Mouse (Mus musculus) heart, adult 2 months (tissue): ENCODE measurements at regions not wholly inside any gene's neighbourhood (a gene's known extent, or its start where the extent isn't known, plus 50 kb on each side); places are given as distances from the start of the nearest gene placed in this dataset.

Source experiments
- DNase-seq, 2 experiments: peaks; one replicate each; pipeline ENCODE4 v3.0.0; 2021
- H3K27ac ChIP-seq: fragments of 200-600 bp; 2 replicates; pipeline ENCODE4 v1.8.1; 2022
- H3K27me3 ChIP-seq: fragments of 200-500 bp; 2 replicates; pipeline ENCODE4 v1.6.1; 2012; ENCODE audit warnings: mild to moderate bottlenecking, low read length, inconsistent platforms, mixed read lengths; ENCODE audit not compliant: control insufficient read depth, insufficient read depth
- H3K36me3 ChIP-seq: fragments of 200-500 bp; 2 replicates; pipeline ENCODE4 v1.6.1; 2012; ENCODE audit warnings: low read length, inconsistent platforms; ENCODE audit not compliant: control insufficient read depth, insufficient read depth
- H3K4me1 ChIP-seq: fragments of 200-500 bp; 2 replicates; pipeline ENCODE4 v1.6.1; 2011; ENCODE audit warnings: low read length; ENCODE audit not compliant: control insufficient read depth, insufficient read depth
- H3K4me3 ChIP-seq: fragments of 200-600 bp; 2 replicates; pipeline ENCODE4 v1.8.1; 2022
- H3K79me2 ChIP-seq: fragments of 200-500 bp; replicated peaks from 2 replicates; pipeline ENCODE4 v1.6.1; 2012; ENCODE audit warnings: mild to moderate bottlenecking, inconsistent platforms, low read length, moderate library complexity, mixed read lengths; ENCODE audit not compliant: control insufficient read depth, insufficient read depth
- H3K9ac ChIP-seq: fragments of 200-500 bp; 2 replicates; pipeline ENCODE4 v1.6.1; 2012; ENCODE audit warnings: low read depth, mild to moderate bottlenecking, control low read depth, inconsistent platforms, low read length, mixed read lengths
- CTCF ChIP-seq: fragments of 200-600 bp; IDR thresholded peaks from 2 replicates; pipeline ENCODE4 v1.8.1; 2022; ENCODE audit warnings: antibody characterized with exemption, mild to moderate bottlenecking, moderate library complexity
- EP300 ChIP-seq: fragments of 200-500 bp; IDR thresholded peaks from 2 replicates; pipeline ENCODE4 v1.6.1; 2011; ENCODE audit warnings: low read depth, low read length, control low read depth; ENCODE audit not compliant: insufficient read depth
- POLR2A ChIP-seq: fragments of 200-500 bp; IDR thresholded peaks from 2 replicates; pipeline ENCODE4 v1.6.1; 2011; ENCODE audit warnings: mild to moderate bottlenecking, low read depth, low read length, control low read depth; ENCODE audit not compliant: insufficient read depth
- WGBS: fragments of 180-500 bp; shearing (Covaris S2); methylation state at CpG from one replicate; pipeline ENCODE4 v1.1.7; 2018; 5-methylcytosine and 5-hydroxymethylcytosine counted together
- intact Hi-C: fragments of 180-260 bp; cut with DNase I; formaldehyde crosslinking; loops from one replicate; pipeline ENCODE4 v1.15.1; 2025

GRCm38 (mm10) chr9:61249691-61250425 is 122.3 kb upstream of the Tle3 start:
- Histone ChIP-seq H3K4me1 (peaks cover 2% of the 10 kb centered on the region), H3K27me3 (no peaks in the 10 kb centered on the region), H3K27ac (no peak overlapping the region), H3K4me3 (no peak overlapping the region), H3K79me2 (no peaks in the 10 kb centered on the region), H3K36me3 (no peaks in the 10 kb centered on the region), H3K9ac (no peak overlapping the region)
- 74% methylated on average over 5 of the region's 5 CpGs for WGBS
- no peak for TF ChIP-seq POLR2A
- no peak for TF ChIP-seq CTCF
- TF ChIP-seq EP300, result no peak
- intact Hi-C loops, result no loop called here
- no peak for DNase-seq

GRCm38 (mm10) chr9:61251606-61252005 is 120.6 kb upstream of the Tle3 start:
- Histone ChIP-seq H3K27ac (no peak overlapping the region), H3K36me3 (no peaks in the 10 kb centered on the region), H3K9ac (no peak overlapping the region), H3K27me3 (no peaks in the 10 kb centered on the region), H3K79me2 (no peaks in the 10 kb centered on the region), H3K4me3 (no peak overlapping the region), H3K4me1 (peaks cover 2% of the 10 kb centered on the region)
- intact Hi-C loops, result no loop called here
- WGBS, result 40% methylated on average over 6 of the region's 6 CpGs
- TF ChIP-seq CTCF (no peak), POLR2A (no peak), EP300 (no peak)
- DNase-seq, result peak in 1 of 2 experiments; percentile 60

GRCm38 (mm10) chr9:61253761-61254160 is 118.4 kb upstream of the Tle3 start:
- Histone ChIP-seq H3K36me3 (no peaks in the 10 kb centered on the region), H3K4me1 (peaks cover 3% of the 10 kb centered on the region), H3K27me3 (no peaks in the 10 kb centered on the region), H3K4me3 (no peak overlapping the region), H3K79me2 (no peaks in the 10 kb centered on the region), H3K9ac (no peak overlapping the region), H3K27ac (no peak overlapping the region)
- intact Hi-C loops, result no loop called here
- DNase-seq, result no peak
- no peak for TF ChIP-seq POLR2A
- no peak for TF ChIP-seq EP300
- TF ChIP-seq CTCF, result no peak
- 80% methylated on average over 3 of the region's 3 CpGs for WGBS

- Histone ChIP-seq H3K4me1 (peaks cover 13% of the 10 kb centered on the region), H3K27me3 (no peaks in the 10 kb centered on the region), H3K36me3 (no peaks in the 10 kb centered on the region), H3K4me3 (no peak overlapping the region), H3K79me2 (no peaks in the 10 kb centered on the region), H3K9ac (no peak overlapping the region), H3K27ac (no peak overlapping the region)
- WGBS, result 49% methylated on average over 4 of the region's 4 CpGs
- intact Hi-C loops, result loop anchor here (5.0 kb wide), 1 partner anchor 95 kb away; no protein-coding TSS in a partner anchor
- TF ChIP-seq CTCF (no peak), EP300 (no peak), POLR2A (no peak)
- no peak for DNase-seq
Observed at GRCm38 (mm10) chr9:61257488-61257887, 114.7 kb upstream of the Tle3 start.

- intact Hi-C loops, result loop anchor here (2.0 to 5.0 kb wide), 2 partner anchors 43 to 94 kb away; no protein-coding TSS in a partner anchor
- Histone ChIP-seq H3K4me1 (peaks cover 13% of the 10 kb centered on the region), H3K27ac (no peak overlapping the region), H3K36me3 (no peaks in the 10 kb centered on the region), H3K79me2 (no peaks in the 10 kb centered on the region), H3K27me3 (no peaks in the 10 kb centered on the region), H3K4me3 (no peak overlapping the region), H3K9ac (no peak overlapping the region)
- DNase-seq, result no peak
- TF ChIP-seq EP300 (no peak), CTCF (no peak), POLR2A (no peak)
- 90% methylated on average over 5 of the region's 5 CpGs for WGBS
Observed at GRCm38 (mm10) chr9:61258100-61258499, 114.1 kb upstream of the Tle3 start.

GRCm38 (mm10) chr9:61259421-61260174 is 112.6 kb upstream of the Tle3 start:
- TF ChIP-seq EP300, result peak; percentile 61
- 0 out of 2 replicates have a peak, but pooled peaks have one; percentile 24 for TF ChIP-seq POLR2A
- TF ChIP-seq CTCF, result no peak
- intact Hi-C loops, result loop anchor here (2.0 to 5.0 kb wide), 3 partner anchors 45 to 109 kb away; no protein-coding TSS in a partner anchor
- Histone ChIP-seq H3K4me3 (no peak overlapping the region), H3K9ac (no peak overlapping the region), H3K79me2 (no peaks in the 10 kb centered on the region), H3K36me3 (no peaks in the 10 kb centered on the region), H3K27me3 (no peaks in the 10 kb centered on the region), H3K4me1 (peaks cover 13% of the 10 kb centered on the region), H3K27ac (peak overlapping the region; percentile 73)
- peak; percentile 49 to 52 for DNase-seq
- WGBS, result 21% methylated on average over 7 of the region's 7 CpGs
